Mouse (Mus musculus) cerebellum, adult 2 months (tissue): ENCODE measurements around the gene Morn1.

Experiments
- CTCF ChIP-seq: fragments of 200-500 bp; IDR thresholded peaks from 2 replicates; pipeline ENCODE4 v1.5.1; 2011; ENCODE audit warnings: low read depth, mild to moderate bottlenecking, control low read depth, low read length, moderate library complexity, borderline replicate concordance; ENCODE audit not compliant: insufficient read depth
- POLR2A ChIP-seq: fragments of 200-500 bp; IDR thresholded peaks from 2 replicates; pipeline ENCODE4 v1.6.1; 2011; ENCODE audit warnings: low read length, control low read depth, borderline replicate concordance; ENCODE audit not compliant: insufficient read depth

- TF ChIP-seq POLR2A, result no peak
- TF ChIP-seq CTCF, result no peak
Measured at GRCm38 (mm10) chr4:155137891-155138290, 51.5 kb downstream of the Morn1 start.
